Mouse (Mus musculus) left cerebral cortex, adult 18-20 months (tissue): ENCODE measurements around the gene Lss. TPM values are rescaled to one million over a fixed set of nuclear protein-coding genes. Genes with fewer than 3 reads are reported as not detected.

ENCODE experiments used
- DNase-seq, 2 experiments: peaks; one replicate each; pipeline ENCODE4 v3.0.0; 2021 to 2022; ENCODE audit warnings: low spot score in 2 of 2, mixed read lengths in 1 of 2
- total RNA-seq, 2 experiments: library from RNA; stranded (reverse); gene quantifications; 2 replicates each; pipeline ENCODE4 v1.2.3; 2021

Gene Lss
- total RNA-seq, 2 experiments from 2014 or later, result 47.2 to 58.6 TPM

- DNase-seq, result no peak
Measured at GRCm38 (mm10) chr10:76554061-76554460, 22.7 kb downstream of the Lss start.

GRCm38 (mm10) chr10:76561972-76562371, 30.6 kb downstream of the Lss start, which contains the start of gene Spatc1l:
Gene Spatc1l, plus strand, starts transcription at chr10:76562272.
- no peak for DNase-seq

- DNase-seq, result no peak
Measured at GRCm38 (mm10) chr10:76569996-76570685, 38.8 kb downstream of the Lss start.

GRCm38 (mm10) chr10:76571070-76571469, 39.7 kb downstream of the Lss start:
- DNase-seq, result no peak

GRCm38 (mm10) chr10:76572151-76572550, 40.8 kb downstream of the Lss start:
- no peak for DNase-seq

DNA sequence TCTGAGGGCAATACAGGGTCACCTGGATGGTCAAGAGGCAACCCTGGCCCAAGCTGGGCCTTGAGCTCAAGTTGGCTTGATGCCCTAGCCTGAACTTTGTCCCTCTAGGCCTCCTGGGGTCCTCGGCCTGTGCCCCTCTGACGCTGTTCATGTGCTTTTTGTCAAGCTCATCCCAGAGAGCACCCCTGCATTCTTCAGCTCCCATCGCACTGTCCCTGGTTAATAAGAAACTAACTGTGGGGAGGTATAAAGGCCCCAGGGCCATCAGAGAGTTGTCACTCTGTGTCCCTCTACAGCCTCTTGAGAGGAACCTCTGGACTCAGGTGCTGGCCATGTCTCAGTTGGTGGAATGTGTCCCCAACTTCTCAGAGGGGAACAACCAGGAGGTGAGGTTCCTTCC, 44.0 kb downstream of the Lss start, which contains the start of gene Ftcd:
Ftcd (plus strand) TSS at position 275 of the 400 bp plus-strand sequence.
- no peak for DNase-seq

DNA sequence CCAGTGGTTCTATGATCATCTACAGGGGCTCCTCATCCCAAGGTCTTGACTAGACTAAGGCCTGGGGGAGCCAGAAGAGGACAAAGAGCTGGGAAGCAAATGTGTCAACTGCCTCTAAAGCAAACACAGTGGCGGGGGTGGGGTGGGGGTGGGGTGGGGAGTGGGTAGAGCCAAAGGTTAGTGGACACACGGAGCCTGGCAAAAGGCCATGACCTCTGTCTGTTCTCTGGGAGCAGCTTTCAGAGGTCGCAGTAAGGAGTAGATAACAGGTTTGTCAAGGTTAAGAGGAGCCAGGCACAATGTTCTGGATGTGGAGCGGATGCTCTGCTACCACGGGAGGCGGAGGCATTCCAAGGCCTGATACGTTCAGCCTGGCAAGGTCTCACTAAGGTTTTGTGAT, 45.5 kb downstream of the Lss start:
- DNase-seq, result no peak

DNA sequence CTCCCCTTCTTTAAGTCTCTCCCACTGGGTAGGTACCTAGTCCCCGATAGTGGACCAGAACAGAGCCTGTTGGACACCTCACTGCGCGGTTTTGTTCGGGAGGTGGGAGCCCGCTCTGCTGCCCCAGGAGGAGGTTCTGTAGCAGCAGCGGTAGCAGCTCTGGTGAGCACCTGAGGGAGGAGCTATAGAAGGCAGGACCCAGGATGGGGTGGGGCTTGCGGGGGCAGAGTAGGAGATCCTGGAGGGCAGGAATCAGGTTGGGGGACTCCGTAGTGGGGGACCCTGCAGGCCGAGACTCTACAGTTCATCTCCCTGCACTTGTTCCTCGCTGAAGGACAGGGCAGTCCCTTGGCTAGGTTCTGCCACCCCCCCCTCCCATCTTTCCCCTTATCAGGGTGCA, 52.8 kb downstream of the Lss start:
- no peak for DNase-seq

- no peak for DNase-seq
Measured at GRCm38 (mm10) chr10:76586190-76586589, 54.8 kb downstream of the Lss start.

GRCm38 (mm10) chr10:76590197-76590596, 58.8 kb downstream of the Lss start:
- no peak for DNase-seq

GRCm38 (mm10) chr10:76596338-76596737, 65.0 kb downstream of the Lss start:
- no peak for DNase-seq

DNA sequence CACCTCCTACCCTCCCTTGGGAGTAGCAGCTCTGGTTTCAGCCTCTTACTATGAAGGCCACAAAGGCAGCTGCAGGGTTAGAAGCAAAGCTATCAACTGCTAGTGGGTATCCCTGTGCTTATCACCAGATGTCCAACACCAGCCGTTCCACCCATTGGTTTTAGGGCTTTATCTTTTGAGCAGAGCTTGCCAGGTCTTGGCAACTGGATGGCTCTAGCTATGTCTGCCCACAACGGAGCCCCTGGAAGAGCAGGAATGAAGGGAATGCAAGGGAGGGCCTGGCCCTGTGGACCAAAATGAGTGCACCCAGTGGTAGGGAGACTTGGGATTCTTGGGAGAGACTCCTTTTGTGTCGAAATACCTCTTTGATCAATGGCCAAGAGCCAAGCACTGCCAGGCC, 71.3 kb downstream of the Lss start:
- DNase-seq, result no peak

Other genes with a start within 250 kb of the Lss start
- 10 to 100 TPM; 62.6 to 63.3 TPM for gene Dip2a, start 186.3 kb upstream of the Lss start, total RNA-seq
- gene AC141477.1, start 91.1 kb upstream of the Lss start, total RNA-seq, result not detected
- 10 to 100 TPM; 22.2 to 29.9 TPM for gene Pcnt, start 88.8 kb upstream of the Lss start, total RNA-seq
- not detected for gene 2610028H24Rik, start 82.5 kb upstream of the Lss start, total RNA-seq
- gene Mcm3ap, start 62.7 kb upstream of the Lss start, total RNA-seq, result 10 to 100 TPM; 51.7 to 53.7 TPM
- 1 to 10 TPM; 4.5 TPM for gene Ybey, start 62.5 kb upstream of the Lss start, total RNA-seq
- gene Spatc1l, start 30.7 kb downstream of the Lss start, total RNA-seq, result not detected
- gene Ftcd, start 44.1 kb downstream of the Lss start, total RNA-seq, result under 1 TPM in 1 of 2 experiments, not detected in 1; 0.12 TPM
- gene Col6a2, start 92.0 kb downstream of the Lss start, total RNA-seq, result 10 to 100 TPM in 1 of 2 experiments, 1 to 10 TPM in 1; 9.3 to 16.1 TPM
- 10 to 100 TPM; 48.6 to 52.8 TPM for gene Col6a1, start 194.6 kb downstream of the Lss start, total RNA-seq